Mouse (Mus musculus) adrenal gland, postnatal 25 days (tissue): ENCODE results near the gene Serinc3. TPM values are rescaled to one million over a fixed set of nuclear protein-coding genes. Genes with fewer than 3 reads are reported as not detected.
"Not testable (repeated sequence)": the region's sequence is repeated elsewhere in the genome, so short reads cannot be mapped to it uniquely, and the experiment has no call there.

Source experiments
- DNase-seq: peaks from one replicate; pipeline ENCODE4 v3.0.0; 2021; ENCODE audit warnings: mixed read lengths
- total RNA-seq: library from RNA; stranded (reverse); gene quantifications from 2 replicates; pipeline ENCODE4 v1.2.3, GENCODE M21; 2021

Serinc3 gene
- total RNA-seq, 1 experiment from 2014 or later = 571 TPM

- DNase-seq = no peak
Observed at GRCm38 (mm10) chr2:163662698-163663221, 17.8 kb upstream of the Serinc3 start.

- no peak for DNase-seq
Observed at GRCm38 (mm10) chr2:163662076-163662475, 17.1 kb upstream of the Serinc3 start.

GRCm38 (mm10) chr2:163661371-163661850 lies 16.5 kb upstream of the Serinc3 start:
- DNase-seq = no peak

GRCm38 (mm10) chr2:163660103-163660701 lies 15.3 kb upstream of the Serinc3 start:
- no peak for DNase-seq

GRCm38 (mm10) chr2:163659431-163659830 lies 14.5 kb upstream of the Serinc3 start:
- DNase-seq = no peak

GRCm38 (mm10) chr2:163658941-163659340 lies 14.0 kb upstream of the Serinc3 start:
- no peak for DNase-seq

GRCm38 (mm10) chr2:163657975-163658886 lies 13.3 kb upstream of the Serinc3 start, which contains the start of gene Pkig:
TSS of gene Pkig (plus strand) at chr2:163658386.
- DNase-seq = peak; percentile 90

GRCm38 (mm10) chr2:163657486-163657885 lies 12.6 kb upstream of the Serinc3 start:
- DNase-seq = no peak

GRCm38 (mm10) chr2:163655699-163656098 lies 10.8 kb upstream of the Serinc3 start:
- not testable (repeated sequence) for DNase-seq

- DNase-seq = no peak
Observed at GRCm38 (mm10) chr2:163646461-163647080, 1.6 kb upstream of the Serinc3 start.

- DNase-seq = no peak
Observed at GRCm38 (mm10) chr2:163645700-163646460, 949 bp upstream of the Serinc3 start.

GRCm38 (mm10) chr2:163644047-163644446 lies 884 bp downstream of the Serinc3 start:
- no peak for DNase-seq

- DNase-seq = no peak
Observed at GRCm38 (mm10) chr2:163643576-163643971, 1.4 kb downstream of the Serinc3 start.

GRCm38 (mm10) chr2:163642685-163643575 lies 2.0 kb downstream of the Serinc3 start:
- DNase-seq = peak; percentile 19

- no peak for DNase-seq
Observed at GRCm38 (mm10) chr2:163641681-163642080, 3.2 kb downstream of the Serinc3 start.

- DNase-seq = no peak
Observed at GRCm38 (mm10) chr2:163640493-163640892, 4.4 kb downstream of the Serinc3 start.

- DNase-seq = no peak
Observed at GRCm38 (mm10) chr2:163637655-163638266, 7.2 kb downstream of the Serinc3 start.

GRCm38 (mm10) chr2:163636057-163636456 lies 8.9 kb downstream of the Serinc3 start:
- no peak for DNase-seq

GRCm38 (mm10) chr2:163634211-163634610 lies 10.7 kb downstream of the Serinc3 start:
- no peak for DNase-seq

GRCm38 (mm10) chr2:163631715-163632114 lies 13.2 kb downstream of the Serinc3 start:
- no peak for DNase-seq
